Mouse (Mus musculus) adipocyte (in vitro differentiated cells): Measurements from ENCODE around the gene Map3k10.
A peak's percentile ranks its signal among the peaks of the same experiment; 100 is the strongest.

Experiments used
- DNase-seq: peaks from one replicate; pipeline ENCODE4 v3.0.0-alpha.2; 2016; ENCODE audit warnings: low spot score

Gene Map3k10

DNA sequence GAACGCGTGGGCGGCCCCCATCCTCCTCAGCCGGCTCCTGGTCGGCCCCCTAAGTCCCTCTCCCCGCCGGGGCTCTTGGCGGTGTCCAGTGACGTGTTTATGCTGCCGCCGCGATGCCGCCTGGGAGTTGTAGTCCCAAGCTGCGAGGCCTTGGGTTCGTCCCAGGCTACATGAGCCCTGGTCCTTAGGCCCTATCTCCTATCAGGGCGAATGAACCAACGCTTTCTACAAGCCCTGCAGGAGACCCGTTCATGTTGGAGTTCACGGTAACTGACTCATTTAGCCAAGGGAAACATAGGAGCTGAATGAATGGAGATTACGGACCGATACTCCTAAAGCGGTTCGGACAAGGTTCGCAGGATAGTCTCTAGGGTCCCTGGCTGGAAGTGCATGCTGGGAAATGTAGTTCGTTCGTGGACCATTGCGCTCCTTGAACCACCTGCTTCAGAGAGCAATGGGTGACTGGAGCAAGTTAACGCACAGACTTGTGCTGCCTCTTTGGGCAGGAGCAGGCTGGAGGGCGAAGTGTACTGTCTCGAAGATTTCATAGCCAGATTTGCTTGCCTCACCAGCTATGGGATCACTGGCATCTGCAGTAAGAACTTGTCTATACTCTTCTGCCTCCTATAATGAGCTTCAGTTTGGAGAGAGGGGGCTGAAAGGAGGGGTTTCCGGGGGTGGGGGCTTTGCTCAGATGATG is at the start of gene Map3k10:
Map3k10 (minus strand) TSS at position 77 of the 700 bp plus-strand sequence.
- peak; percentile 83 for DNase-seq

DNA sequence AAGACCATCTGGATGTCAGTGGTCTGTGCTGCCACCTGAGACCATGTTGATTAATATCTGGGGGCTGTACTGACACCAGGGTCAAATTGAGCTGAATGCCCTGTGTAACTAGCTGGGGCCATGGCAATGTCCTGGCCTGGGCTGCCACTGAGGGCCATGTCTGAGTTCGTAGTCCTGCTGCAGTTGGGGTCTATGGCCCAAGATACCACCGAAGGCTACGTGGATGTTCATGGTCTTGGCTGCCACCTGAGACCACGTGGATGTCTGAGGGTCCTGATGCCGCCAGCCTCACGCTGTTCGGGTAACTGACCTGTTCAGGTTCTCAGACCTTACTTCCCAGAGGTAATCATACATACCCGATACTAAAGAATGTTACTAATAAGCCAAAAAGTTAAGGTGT is 47.6 kb upstream of the Map3k10 start:
- DNase-seq, result no peak

DNA sequence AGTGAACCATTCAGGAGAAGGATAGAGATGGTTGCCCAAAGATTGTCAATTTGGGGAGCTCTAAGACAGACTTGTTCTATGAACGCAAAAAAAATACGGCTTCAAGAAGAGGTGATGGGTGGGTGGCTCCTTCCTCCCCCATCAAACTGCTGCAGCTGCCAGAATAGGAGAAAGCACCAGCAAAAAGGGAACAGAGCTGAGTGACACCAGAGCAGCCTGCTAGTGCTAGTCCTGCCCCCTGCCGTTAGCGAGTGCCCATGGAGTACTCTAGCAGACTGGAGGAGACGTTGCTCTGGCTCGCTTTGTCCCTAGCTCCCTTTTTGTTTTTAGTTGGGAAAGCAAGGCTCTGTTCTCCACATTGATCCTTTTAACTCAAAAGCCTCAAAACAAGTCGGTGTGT is 36.0 kb upstream of the Map3k10 start:
- no peak for DNase-seq

DNA sequence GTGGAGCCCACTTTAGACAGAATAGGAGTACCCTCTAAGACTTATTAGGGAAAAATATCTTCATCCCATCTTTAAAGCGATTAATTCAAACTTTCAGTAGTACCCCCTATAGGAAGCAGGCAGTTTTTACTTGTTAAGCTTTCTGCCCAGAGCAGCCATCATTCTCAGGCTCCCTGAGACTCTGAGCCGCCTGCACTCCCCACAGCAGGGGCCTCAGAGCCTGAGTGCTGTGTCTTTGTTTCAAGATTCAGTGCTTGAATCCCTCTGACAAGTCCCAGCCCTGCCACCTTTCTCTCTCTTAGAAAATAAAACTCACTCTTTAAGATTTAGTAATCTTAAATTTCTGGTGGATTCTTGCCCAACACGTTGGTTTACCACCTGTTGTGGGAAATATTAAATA is 22.3 kb upstream of the Map3k10 start:
- no peak for DNase-seq

DNA sequence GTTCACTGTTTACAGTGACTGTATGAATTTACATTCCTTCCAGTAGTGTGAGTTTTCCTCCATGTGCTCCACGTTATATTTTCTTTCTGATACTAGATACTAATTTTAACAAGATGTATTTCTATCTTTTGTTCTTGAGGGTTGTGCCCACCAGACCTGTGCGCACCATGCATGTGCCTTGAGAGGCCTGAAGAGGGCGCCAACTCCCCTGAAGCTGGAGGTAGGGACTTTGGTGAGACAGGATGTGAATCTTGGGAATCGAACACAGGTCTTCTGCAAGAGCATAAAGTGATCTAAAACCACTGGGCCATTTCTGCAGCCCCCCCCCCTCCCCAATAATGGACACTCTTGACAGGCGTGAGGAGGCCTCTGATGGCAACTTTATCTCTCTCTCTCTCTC is 16.7 kb upstream of the Map3k10 start:
- peak; percentile 29 for DNase-seq

DNA sequence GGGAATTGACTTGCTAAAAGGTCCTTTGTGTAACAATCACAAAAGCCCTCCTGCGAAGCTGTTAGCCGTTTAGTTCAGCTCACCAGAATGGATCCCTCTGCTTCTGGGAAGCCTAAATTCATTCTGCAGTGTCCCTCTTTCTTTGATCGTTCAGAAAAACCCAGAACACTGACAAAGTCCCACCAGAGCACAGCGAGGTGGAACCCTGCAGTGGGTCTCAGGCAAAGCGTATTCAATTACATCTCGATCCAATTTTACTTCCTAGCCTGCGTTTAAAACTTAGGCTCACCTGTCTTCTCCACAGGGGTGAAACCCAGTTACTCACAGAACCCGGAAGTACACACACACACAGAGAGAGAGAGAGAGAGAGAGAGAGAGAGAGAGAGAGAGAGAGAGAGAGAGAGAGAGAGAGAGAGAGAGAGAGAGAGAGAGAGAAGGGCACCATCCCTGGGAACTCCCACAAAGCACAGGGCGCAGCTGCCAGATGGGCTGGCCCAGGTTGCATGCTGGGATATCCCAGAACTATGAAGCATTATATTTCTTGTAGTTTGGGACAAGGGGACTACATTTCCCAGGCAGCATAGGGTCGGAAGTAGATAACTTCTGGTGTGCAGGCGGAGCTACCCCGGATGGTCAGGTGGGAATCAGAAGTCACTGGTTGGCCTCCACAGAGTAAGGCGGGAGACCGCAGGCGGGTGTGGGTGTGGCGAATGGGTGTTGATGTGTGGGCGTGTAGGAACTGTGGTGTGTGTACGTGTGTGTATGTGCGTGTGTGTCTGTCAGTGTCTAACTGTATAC is 14.6 kb upstream of the Map3k10 start, which contains the start of gene Zfp607b:
Zfp607b (plus strand) TSS at position 526 of the 798 bp plus-strand sequence.
- peak; percentile 92 for DNase-seq

DNA sequence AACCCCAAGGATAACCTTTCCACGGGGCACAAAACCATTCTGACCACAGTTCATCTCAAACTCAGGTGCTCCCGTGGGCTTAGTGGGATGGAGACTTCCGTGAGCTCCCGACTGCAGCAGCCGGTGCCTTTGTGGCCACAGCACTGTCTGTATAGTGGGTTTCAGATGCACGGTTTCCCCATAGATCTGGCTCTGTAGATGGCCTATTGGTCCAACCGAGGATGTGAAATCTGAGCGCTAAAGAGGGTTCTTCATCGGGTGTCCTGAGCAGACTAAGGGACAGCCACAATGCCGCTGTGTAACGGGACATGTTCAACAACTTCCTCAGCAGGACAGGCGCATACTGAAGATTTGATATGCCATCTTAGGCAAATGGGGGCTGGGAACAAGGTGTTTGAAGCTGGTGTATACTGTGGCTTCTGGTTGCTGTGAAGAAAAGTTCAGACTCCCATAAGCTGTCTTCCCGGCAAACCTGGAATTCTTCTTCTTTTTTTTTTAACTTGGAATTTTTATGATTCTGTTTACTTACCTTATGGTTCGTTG is 13.9 kb upstream of the Map3k10 start:
- DNase-seq, result no peak

DNA sequence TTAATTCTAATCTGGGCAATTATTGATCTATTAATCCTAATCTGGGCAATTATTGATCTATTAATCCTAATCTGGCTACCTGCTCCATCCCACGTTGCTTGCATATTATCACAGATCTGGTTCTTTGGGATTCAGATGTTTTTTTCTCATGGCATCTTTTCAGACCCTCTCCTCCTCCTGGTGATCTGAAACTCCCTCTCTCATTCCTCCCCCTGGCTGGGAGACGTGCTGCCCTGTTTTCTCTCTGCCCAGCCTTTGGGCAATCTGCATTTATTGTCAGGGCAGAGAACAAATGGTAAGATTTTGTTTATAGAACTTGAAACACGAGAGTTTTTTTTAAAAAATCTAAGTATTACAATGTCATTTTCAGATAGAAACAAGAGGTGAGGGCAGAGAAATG is 13.4 kb upstream of the Map3k10 start:
- DNase-seq, result no peak

DNA sequence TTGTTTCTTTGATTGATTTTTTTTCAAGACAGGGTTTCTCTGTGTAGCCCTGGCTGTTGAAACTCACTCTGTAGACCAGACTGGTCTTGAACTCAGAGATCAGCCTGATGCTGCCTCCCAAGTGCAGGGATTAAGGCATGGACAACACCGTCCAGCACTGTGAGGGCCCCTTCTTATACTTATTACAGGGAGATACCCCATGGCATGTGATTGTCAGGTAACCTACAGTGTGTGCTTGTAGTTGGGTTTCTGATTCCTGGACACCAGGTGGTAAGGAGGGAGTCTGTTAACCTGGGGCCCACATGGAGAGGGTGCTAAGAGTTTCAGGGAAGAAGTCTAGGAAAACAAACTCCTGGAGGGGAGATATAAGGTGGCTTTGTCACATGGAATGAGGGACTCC is 12.6 kb upstream of the Map3k10 start:
- DNase-seq, result no peak

DNA sequence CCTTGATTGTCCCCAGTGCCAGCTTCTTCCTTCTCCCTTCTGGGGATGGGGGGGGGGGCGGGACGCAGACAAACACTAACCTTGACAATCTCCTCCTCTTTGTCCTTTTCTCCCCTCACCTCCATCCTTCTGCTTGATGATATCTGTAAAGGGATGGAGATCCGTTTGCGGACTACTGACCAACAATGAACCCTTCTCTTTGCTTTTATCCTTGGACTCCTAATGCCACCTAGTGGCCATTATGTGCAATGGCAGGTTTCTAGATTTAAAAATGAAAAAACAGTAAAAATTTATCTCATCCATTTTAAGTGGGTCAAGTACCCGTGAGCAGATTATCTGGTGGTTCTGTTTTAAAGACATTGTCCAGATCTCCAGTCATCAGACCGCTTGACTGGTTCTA is 11.3 kb upstream of the Map3k10 start:
- peak; percentile 37 for DNase-seq

DNA sequence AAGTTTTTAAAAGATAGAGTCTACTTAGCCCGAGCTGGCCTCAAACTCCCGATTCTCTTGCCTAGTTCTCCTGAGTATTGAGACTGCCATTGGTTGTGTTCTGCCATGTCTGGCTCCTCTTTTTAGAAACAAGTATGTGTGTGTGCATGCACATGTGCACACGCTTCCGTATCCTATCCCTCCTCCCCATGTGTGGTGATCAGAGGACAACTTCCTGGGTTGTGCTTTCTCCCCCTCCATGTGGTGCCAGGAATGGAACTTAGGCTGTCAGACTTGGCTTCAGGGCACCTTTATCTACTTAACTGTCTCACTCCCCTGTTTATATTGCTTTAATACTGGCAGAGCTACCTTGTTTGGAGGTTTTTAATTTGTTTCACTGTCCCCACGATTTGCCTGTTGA is 10.8 kb upstream of the Map3k10 start:
- DNase-seq, result no peak

DNA sequence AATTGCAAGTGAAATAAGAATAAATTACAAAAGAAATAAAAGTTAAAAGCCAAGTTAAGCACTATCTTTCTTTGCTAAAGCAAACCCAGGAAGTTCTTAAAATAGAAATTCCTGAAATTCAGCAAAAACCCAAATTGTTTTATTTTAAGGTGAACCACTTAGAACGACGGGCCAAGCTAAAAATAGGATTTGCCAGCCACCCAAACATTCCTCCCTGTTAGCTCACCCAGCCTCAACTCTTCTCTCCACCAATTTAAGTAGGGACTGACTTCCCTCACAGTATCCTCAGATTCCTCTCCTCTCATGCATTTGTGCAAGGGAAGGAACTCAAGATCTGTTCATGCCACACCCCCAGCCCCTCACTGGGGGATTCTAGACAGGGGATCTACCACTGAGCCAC is 8.8 kb upstream of the Map3k10 start:
- no peak for DNase-seq

DNA sequence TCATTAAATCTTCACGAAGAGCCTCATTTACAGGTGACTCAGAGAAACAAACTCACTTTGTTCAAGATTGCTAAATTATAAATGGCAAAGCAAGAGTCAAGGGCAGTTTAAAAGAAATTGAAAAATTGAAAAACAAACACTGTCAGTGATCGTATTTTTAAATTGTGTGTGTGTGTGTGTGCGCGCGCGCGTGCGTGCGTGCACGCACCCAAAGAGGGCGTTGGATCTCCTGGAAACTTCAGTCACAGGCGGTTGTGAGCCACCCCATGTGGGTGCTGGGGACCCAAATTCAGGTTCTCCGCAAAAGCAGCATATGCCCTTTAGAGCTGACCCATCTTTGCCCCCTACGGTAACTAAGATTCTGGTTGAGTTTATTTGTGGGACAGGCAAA is 819 bp upstream of the Map3k10 start:
- DNase-seq, result no peak

DNA sequence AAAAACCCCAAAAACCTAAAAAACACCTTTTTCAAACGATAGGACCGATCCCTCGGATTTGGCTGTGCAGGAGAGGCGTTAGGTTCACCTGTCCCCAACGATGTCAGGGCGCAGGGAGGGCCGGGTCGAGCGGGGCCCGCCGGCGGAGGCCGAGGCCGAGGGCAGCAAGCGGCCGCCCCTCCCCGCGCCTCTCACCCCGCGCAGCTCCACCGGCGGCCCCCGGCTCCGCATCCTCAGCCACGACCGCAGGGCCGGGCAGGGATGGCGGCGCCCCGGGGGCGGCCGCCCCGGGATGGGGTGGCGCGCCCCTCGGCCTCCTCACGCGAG is 240 bp downstream of the Map3k10 start:
- no peak for DNase-seq

DNA sequence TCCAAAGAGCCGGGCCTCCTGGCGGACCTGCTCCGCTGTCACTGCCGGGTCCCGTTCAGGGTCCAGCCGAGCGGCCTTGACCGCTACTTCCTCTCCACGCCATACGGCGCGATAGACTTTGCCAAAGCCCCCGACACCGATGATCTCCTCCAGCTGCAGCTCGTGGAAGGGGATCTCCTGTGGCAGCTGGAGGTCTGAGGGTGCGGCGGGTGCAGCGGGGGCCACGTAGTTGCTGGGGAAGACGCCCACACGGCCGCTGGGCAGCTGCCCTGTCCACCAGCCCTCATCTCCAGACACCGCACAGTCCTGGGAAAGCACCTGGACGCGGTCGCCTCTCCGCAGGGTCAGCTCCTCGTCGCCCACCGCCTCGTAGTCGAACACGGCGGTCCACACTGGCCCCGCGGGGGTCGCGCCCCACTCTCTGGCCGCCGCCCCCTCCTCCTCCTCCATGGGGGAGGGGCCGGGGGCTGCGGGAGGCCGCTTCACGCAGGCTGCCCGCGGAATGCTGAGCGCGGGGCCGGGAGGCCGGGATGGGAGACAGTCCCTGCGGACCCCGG is 745 bp downstream of the Map3k10 start:
- DNase-seq, result no peak

DNA sequence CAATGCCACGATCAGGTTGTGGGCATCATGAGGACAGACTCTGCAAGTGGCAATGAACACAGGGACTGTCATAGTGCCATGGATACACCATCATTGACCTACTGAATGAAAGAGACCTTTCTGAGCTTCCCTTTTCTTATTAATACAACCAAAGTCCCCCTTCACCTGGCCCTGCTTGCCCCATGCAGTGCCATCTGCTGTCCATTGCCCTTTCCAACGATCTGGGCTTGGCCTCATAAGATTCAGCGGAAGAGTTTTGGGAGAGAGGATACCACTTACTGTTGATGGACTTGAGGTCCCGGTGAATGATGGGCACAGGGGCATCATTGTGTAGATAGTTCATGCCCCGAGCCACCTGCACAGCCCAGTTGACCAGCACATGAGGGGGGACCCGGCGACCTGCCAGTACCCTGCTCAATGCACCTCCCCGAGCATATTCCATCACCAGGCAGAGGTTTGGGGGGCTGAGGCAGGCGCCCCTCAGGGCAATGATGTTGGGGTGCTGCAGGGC is 1.3 kb downstream of the Map3k10 start:
- no peak for DNase-seq

DNA sequence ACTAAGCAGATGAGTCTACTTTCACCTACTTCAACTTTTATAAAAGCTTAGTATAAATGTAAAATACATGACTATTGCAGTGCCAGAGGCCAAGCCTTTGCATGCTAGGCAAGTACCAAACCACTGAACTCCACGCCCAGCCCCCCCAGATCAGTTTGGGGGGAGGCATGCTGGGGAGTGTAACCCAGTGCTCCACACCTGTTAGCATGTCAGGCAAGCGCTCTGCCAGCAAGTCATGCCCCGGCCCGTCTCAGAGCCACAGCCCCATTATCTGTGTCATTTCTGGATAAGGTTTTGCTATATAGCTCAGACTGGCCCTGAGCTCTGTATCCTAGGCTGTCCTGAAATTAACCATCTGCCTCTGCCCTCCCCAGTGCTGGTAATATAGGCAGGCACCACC is 12.4 kb downstream of the Map3k10 start:
- no peak for DNase-seq

DNA sequence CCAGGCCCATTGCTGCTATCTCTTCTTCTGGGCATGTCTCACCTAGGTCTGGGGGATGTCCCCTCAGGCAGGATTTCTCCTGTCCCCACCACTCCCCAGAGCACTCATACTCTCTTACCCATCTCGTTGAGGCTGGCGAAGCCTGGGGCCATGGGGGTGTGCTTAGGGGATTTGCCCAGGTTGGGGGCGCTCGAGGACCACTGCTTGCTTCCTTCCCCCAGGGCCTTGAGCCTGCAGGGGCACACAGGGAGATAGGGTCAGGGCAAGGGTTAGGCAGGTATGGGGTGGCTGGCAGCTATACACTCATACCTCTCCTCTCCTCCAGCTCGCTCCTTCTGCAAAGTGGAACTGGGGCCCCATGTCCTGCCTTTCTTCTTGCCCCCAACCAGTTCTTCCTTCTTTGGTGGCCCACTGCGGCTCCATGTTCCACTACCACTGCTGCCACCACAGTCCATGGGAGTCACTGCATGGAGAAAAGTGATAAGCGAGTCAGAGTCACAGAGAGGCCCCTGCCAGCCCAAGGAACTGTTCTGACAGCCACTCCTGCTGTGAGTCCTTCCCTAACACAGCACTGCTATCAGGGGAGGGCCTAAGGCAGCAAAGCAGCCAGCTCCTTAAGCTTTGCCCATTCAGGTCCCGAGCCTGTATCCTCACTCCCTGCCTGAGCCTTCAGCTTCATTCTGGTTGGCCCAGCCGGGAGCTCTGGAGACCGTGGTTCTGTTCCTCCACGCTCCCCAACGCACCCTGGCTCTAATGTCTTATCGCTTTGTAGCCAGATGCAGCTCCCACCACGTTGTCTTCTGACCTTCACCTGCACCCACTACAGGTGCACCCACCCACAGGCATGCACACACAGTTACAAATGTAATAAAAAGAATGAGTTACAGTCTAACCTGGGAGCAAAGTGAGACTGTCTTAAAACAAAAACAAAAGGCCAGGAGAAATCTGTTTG is 15.4 kb downstream of the Map3k10 start:
- no peak for DNase-seq

DNA sequence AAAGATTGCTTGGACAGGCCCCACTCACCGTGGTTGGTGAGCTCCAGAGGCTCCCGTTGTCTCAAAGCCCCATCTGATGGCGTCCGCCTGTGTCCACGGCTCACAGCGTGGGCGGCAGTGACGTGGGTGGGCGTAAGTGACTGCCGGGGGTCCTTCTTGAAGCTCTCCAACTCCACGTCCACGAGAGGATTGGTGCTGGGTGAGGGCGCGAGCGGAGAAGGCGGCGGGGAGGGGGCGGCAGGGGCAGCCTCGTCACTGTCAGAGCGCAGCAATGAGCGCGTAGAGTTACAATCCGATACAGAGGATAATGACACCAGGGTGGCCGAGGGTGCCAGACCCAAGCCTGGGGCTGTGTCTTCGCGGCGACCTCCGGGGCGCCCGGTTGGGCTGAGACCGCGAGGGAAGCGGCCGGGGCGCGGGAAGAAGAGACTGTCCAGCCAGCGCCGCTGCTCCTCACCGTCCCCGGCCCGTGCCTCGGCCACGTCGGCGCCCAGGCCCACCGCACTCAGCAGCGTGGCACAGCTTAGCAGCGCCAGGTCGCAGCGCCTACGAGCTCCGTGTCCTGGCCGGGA is 16.5 kb downstream of the Map3k10 start:
- no peak for DNase-seq

DNA sequence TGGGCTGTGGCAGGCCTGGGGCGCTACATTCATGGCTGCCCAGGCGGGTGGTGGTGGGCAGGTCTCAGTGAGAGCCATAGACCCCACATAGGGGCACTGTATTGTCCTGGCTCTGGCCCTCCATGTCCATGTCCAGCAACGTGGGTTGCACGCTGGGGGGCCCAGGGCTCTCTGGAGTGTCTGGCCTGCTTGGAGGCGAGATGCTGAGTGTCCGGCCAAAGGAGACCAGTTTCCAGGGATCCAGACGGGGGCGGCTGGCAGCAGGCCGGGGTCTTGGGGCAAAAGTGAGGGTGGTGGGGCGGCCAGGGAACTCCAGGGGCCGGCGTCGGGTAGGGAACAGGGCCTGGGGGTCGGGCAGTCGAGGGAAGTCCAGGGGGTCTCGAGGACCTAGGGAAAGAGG is 17.8 kb downstream of the Map3k10 start:
- DNase-seq, result no peak

DNA sequence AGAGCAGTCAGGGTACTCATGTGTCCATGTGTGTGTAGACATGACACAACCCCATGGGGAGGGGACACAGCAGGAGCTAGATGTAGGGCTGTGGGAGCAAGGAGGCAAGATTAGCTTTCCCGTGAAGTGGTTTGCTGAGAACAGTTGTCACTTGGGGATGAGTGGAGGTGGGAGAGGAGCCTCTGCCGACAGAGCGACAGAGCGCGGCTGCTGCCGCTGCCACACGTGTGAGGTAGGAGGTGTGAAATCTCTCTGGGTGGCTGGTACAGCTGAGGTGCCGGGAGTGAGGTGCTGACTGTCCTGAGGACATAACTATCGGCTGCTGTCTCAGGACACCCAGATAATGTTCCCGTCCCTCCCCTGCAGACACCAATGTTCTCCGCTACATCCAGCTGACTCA is 18.9 kb downstream of the Map3k10 start:
- DNase-seq, result no peak
